Mouse (Mus musculus): ENCODE data around the gene Iba57. TPM values are rescaled to one million over a fixed set of nuclear protein-coding genes. Genes with fewer than 3 reads are reported as not detected.
"Not testable (repeated sequence)": the region's sequence is repeated elsewhere in the genome, so short reads cannot be mapped to it uniquely, and the experiment has no call there.

Gene Iba57
- polyA plus RNA-seq (2015; fragmentation: Nextera tagmentation; extraction: Ambion mirVana): 7.2 and 7.6 TPM in 2 replicates

DNA sequence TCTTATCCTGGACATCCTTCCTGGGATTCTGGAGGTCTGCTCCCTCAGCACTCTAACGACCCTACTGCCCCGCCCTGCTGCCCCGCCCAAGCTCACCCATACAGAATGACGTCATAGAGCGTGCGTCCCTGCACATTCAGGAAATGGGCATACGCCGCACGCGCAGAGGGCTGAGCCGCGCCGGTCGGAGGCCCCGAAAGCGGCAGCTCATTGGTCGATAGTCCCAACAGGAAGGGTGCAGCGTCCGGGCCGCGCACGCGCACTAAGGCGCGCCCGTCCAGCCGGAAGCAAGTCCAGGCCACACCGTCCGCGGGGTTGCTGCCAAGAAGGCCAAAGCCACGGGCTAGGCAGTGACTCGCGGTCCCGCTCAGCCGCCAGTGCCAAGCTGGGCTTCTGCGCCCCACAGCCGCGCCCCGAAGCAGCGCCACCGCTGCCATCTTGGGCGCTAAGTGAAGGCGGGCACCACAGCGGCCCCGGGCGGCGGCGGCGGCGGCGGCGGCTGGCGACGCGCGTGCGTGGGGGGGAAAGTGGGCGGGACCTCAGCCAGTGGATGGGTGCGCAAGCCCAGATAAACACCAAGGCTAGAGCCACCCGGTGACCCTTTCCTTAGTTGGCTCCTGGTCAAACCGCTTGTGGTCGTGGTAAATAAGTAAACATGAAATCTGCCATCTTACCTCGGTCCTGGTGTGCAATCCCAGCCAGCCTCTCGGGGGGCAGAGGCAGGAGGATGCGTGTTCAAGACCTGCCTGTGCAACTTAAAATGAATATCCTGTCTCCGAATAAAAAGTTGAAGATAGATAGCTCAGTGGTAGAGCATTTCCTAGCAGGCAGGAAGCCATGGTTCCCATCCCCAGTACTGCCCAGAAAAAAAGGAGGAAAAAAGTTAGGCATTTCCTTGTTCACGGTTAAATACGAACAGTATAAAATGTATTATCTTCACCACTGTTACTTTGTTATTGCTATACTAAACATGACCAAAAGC, at the start of gene Iba57:
Gene Iba57 (minus strand): TSS at position 485 of the 982 bp plus-strand sequence.
- WGBS: 3% methylated on average over 67 of the region's 68 CpGs
- Histone ChIP-seq H3K9ac (replicated peaks) (peak within 1 kb of the TSS; percentile 79), H3K27me3 (no peaks in the 10 kb centered on the region), H3K9me3 (no peaks in the 10 kb centered on the region), H3K4me1 (replicated peaks) (peaks cover 21% of the 10 kb centered on the region), H3K36me3 (peaks cover 5% of the 10 kb centered on the region), H3K27ac (peak within 1 kb of the TSS; percentile 98), H3K4me3 (replicated peaks) (peak within 1 kb of the TSS; percentile 57), H3K4me2 (replicated peaks) (peak within 1 kb of the TSS; percentile 69)
- peak; percentile 99 for ATAC-seq

DNA sequence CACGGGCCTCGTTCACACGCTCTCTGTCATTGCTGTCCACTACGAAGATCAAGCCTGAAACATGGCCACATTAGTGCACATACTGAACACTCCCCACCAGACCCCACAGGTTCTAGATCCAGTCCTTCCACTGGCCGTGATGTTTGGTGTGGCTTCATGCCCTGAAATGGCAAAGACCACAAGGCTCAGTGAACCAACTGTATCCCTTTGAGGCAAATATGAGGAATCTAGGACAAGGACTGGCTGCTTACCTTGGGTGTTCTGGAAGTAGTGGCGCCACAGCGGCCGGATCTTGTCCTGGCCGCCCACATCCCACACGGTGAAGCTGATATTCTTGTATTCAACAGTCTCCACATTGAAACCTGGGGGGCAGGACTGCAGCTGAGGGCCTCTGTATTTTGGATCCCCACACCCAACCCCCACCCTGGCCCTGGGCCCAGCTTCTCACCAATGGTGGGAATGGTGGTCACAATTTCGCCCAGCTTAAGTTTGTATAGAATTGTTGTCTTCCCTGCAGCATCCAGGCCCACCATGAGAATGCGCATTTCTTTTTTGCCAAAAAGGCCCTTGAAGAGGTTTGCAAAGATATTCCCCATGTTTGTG, 49.5 kb upstream of the Iba57 start:
- Histone ChIP-seq H3K27me3 (no peaks in the 10 kb centered on the region), H3K36me3 (peaks cover 54% of the 10 kb centered on the region), H3K27ac (no peak overlapping the region), H3K9ac (replicated peaks) (no peak overlapping the region), H3K9me3 (no peaks in the 10 kb centered on the region), H3K4me3 (replicated peaks) (no peak overlapping the region), H3K4me1 (replicated peaks) (peaks cover 18% of the 10 kb centered on the region), H3K4me2 (replicated peaks) (no peak overlapping the region)
- 93% methylated on average over 12 of the region's 12 CpGs for WGBS
- ATAC-seq: no peak

DNA sequence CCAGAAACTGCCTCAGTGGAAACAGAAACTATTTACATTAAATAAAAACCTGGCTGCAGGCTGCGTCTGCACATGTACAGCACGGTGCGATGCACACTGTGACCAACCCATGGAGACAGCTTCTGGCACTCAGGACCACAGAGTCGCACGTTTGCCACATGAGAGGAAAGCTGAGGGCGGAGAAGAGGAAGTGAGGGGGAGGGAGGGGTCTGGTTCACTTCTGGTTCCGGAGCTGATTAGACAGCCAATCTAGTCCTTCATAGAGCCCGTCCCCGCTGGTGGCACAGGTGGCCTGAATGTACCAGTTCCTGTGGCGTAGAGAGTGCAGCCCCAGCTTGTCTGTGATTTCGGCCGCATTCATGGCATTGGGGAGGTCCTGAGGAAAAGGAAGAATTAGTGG, 48.8 kb upstream of the Iba57 start:
- not testable (repeated sequence) for H3K9me3 ChIP-seq; ATAC-seq; H3K27me3 ChIP-seq; H3K4me2 ChIP-seq (replicated peaks); H3K9ac ChIP-seq (replicated peaks); H3K27ac ChIP-seq; H3K4me3 ChIP-seq (replicated peaks)
- H3K36me3 ChIP-seq: peaks cover 54% of the 10 kb centered on the region
- 82% methylated on average over 12 of the region's 12 CpGs for WGBS
- peaks cover 24% of the 10 kb centered on the region for H3K4me1 ChIP-seq (replicated peaks)

DNA sequence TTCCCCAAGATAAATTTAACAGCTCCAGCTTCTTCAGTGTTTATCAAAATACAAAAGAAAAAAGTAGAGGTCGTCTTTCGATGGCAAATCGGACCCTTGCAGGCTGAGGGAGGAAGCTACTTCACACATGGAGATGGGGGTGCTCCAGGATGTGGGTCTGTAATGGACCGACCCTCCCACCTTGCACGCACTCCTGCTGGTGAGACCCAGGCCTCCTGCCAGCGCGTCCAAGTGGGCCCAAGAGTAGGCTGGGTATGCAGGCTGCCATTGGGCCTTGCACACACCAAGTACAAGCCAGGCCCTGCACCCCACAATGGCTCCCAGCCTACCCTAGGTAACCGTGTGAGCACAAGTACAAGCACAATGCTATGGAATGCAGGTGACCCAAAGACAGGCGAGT, 48.0 kb upstream of the Iba57 start:
- H3K4me3 ChIP-seq (replicated peaks); H3K9ac ChIP-seq (replicated peaks); H3K27me3 ChIP-seq; H3K9me3 ChIP-seq; ATAC-seq; H3K4me2 ChIP-seq (replicated peaks); H3K27ac ChIP-seq: not testable (repeated sequence)
- WGBS: 93% methylated on average over 9 of the region's 9 CpGs
- Histone ChIP-seq H3K4me1 (replicated peaks) (peaks cover 24% of the 10 kb centered on the region), H3K36me3 (peaks cover 54% of the 10 kb centered on the region)

DNA sequence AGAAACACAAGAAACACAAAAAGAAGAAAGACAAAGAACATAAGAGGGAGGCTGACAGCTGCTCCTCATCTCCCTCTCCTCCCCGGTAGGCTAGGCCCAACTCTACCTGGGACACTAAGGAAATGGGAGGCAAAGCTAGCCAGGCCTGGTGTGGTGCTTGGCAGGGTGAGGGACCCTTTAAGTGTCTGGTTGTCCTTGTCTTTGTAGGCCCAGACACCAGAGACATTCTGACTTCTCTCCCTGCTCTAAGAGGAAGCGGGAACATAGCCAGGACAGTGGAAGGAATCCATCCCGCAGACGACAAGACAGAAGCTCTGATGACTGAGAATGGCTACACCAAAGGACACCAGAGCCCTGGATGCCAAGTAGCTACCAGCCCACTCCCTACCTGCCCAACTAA, 46.5 kb upstream of the Iba57 start:
- H3K9ac ChIP-seq (replicated peaks): no peak overlapping the region
- H3K4me3 ChIP-seq (replicated peaks): no peak overlapping the region
- 90% methylated on average over 4 of the region's 4 CpGs for WGBS
- H3K36me3 ChIP-seq: peaks cover 65% of the 10 kb centered on the region
- H3K27me3 ChIP-seq: no peaks in the 10 kb centered on the region
- no peaks in the 10 kb centered on the region for H3K9me3 ChIP-seq
- no peak overlapping the region for H3K27ac ChIP-seq
- ATAC-seq: no peak
- H3K4me2 ChIP-seq (replicated peaks): no peak overlapping the region
- peaks cover 24% of the 10 kb centered on the region for H3K4me1 ChIP-seq (replicated peaks)

DNA sequence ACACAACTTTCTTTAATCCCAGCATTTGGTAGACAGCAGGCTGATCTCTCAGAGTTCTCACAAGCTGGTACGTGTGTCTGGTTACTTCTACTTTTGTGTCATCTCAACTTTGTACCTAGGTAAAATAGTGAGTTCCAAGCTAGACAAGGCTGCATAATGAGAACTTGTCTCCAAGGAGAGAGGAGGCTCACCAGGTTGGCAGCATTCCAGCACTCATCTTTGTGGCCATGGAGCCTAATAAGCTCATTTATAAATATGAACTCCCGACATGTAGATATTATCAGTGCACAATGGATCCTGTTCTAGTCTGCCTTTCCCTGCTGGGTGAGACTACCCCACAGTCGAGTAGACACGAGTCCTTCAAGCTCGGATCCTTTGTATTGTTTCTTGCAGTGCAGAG, 46.0 kb upstream of the Iba57 start:
- peaks cover 65% of the 10 kb centered on the region for H3K36me3 ChIP-seq
- H3K27me3 ChIP-seq: no peaks in the 10 kb centered on the region
- peak overlapping the region; percentile 93; the same call in 1 of the 2 replicates for H3K4me3 ChIP-seq (replicated peaks)
- H3K9ac ChIP-seq (replicated peaks): no peak overlapping the region
- 62% methylated on average over 5 of the region's 5 CpGs for WGBS
- peaks cover 24% of the 10 kb centered on the region for H3K4me1 ChIP-seq (replicated peaks)
- H3K4me2 ChIP-seq (replicated peaks): peak overlapping the region; percentile 89
- 0 out of 2 replicates have a peak overlapping the region, but pooled peaks have one; percentile 89 for H3K27ac ChIP-seq
- no peaks in the 10 kb centered on the region for H3K9me3 ChIP-seq
- no peak for ATAC-seq

DNA sequence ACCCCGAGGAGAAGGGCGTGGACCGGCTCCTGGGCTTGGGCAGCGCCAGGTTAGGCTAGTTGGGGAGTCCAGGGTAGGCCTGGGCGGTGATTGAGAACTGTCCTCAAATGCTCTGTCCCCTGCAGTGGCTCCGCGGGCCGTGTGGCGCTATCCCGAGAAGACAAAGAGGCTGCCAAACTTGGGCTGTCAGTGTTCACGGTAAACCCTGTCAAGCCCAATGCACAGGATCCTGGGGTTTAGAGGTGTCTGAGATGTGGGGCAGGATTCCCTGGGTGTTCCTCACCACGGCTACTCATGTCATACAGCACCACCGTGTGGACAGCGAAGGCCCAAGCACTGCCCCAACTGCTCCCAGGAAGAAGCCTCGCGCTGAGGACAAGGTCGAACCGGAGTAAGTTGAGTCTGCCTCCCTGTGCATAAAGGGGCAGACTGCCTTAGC, 45.5 kb upstream of the Iba57 start:
- Histone ChIP-seq H3K9me3 (no peaks in the 10 kb centered on the region), H3K27me3 (no peaks in the 10 kb centered on the region), H3K4me2 (replicated peaks) (peak overlapping the region; percentile 89), H3K36me3 (peaks cover 67% of the 10 kb centered on the region), H3K27ac (peak overlapping the region; percentile 89; the same call in 1 of the 2 replicates), H3K9ac (replicated peaks) (peak overlapping the region; percentile 91), H3K4me1 (replicated peaks) (peaks cover 24% of the 10 kb centered on the region), H3K4me3 (replicated peaks) (peak overlapping the region; percentile 93)
- ATAC-seq: peak; percentile 55
- WGBS: 9% methylated on average over 18 of the region's 18 CpGs

DNA sequence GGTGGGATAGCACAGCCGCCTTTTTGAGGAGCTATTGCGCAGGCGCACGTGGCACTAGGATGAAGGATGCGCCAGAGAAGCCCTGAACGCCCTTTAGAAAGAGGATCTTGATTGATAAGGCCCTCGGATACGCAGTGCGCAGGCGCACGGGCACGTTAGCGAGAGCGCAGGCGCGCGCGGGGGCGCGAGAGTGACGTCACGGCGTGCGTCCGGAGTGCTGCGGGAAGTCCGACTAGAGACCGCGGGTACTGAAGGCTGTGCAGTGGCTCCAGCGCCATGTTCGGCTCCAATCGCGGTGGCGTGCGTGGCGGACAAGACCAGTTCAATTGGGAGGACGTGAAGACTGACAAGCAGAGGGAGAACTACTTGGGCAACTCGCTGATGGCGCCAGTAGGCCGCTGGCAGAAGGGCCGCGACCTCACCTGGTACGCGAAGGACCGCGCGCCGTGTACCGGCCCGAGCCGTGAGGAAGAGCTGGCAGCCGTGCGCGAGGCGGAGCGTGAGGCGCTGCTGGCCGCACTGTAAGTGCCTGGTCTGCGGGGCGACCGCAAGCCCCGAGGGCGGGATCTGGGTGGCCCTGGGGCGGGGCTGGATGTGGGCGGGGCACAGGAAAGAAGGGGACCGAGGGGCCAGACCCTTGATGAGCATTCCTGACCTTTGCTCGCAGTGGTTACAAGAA, 44.8 kb upstream of the Iba57 start, which contains the start of gene 2310033P09Rik:
Gene 2310033P09Rik (plus strand): TSS at position 169 of the 679 bp plus-strand sequence.
- H3K27ac ChIP-seq: peak within 1 kb of the TSS; percentile 89
- H3K4me3 ChIP-seq (replicated peaks): peak within 1 kb of the TSS; percentile 93
- no peaks in the 10 kb centered on the region for H3K9me3 ChIP-seq
- H3K4me2 ChIP-seq (replicated peaks): peak within 1 kb of the TSS; percentile 89
- peaks cover 24% of the 10 kb centered on the region for H3K4me1 ChIP-seq (replicated peaks)
- no peaks in the 10 kb centered on the region for H3K27me3 ChIP-seq
- H3K9ac ChIP-seq (replicated peaks): peak within 1 kb of the TSS; percentile 91
- peaks cover 64% of the 10 kb centered on the region for H3K36me3 ChIP-seq
- WGBS: under 1% methylated on average over 67 of the region's 67 CpGs
- peak; percentile 89 for ATAC-seq

DNA sequence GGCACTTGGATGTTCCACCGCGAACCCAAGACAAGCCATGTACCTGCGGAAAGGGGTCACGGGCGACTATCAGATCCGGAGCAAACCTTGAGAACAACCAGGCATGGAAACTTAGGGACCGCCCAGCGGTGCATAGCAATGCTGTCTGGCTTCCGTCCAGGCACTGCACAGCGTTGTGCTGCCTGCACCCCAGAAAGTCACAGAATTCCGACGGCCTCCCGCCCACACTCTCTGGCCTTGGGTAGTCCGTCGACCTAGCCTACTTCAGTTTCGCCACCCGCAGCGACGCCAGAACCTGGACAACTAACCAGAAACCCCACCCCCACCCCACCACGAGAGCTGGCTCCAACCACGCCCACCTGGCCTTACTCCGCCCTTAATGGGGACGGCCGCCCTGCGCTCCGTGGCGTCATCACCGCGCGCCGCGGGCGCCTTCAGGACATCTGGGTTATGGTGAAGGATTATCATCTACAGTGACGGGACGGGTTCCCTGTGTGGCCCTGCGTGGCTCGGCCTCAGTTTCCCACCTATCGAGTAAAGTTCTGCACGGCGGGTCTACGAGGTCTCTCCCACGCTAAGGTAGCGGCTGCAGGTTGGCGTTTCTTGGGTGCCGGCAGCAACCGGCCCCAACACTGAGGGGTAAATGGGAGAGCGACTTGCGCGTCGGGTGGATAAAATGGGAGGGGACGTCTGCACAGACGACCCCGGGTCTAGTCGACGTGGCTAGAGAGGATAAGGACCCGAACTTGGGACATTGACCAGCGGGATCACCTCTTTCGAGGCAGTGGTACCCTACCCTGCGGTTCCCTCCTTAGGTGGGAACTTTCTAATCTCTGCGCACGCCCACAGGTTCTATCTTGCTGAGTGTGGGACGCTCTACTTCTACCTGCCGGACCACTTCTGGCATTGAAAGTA, 38.8 kb upstream of the Iba57 start, which contains the start of gene Mrpl55:
Gene Mrpl55 (plus strand): TSS at position 406 of the 915 bp plus-strand sequence.
- peak within 1 kb of the TSS; percentile 45 for H3K27ac ChIP-seq
- WGBS: under 1% methylated on average over 63 of the region's 63 CpGs

DNA sequence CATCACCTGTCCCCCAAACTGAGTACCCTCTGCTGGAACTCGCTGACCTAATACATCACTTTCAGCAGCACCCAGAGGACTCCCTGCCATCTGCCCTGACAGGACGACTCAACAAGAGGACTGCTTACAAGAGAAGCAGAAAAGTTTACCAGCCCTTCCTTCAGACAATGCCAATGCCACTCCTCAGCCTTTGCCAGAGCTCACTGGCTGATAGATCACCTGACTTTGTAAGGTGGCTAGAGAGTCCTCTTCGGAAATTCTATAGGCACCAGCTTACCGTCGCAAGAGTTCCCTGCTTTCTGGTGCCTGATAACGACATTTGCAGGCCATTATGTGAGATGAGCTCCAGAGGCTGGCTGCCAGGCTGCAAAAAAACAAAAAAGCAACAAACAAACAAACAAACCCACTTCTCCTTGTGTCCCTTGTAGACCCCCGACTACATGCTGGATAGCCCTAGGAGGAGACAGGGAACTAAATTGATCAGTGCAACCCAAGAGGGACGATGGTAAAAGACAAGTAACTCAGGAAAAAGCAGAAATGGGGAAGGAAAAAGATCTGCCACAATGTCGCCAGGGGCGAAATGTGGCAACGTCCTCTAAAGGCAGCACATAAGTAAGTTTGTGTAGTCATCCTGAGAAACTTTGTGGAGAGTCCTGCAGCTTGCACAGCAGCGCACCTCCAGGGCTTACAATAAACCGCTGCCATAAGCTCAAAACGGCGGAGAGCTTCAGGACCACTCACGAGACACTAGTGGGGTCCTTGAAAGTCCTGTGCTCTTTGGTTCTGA, 37.9 kb upstream of the Iba57 start:
- H3K9me3 ChIP-seq: no peaks in the 10 kb centered on the region
- H3K27me3 ChIP-seq: 0 out of 2 replicates have a peak, but pooled peaks cover 3% of the 10 kb centered on the region
- peak; percentile 13; the same call in 1 of the 2 replicates for ATAC-seq
- peak overlapping the region; percentile 88 for H3K9ac ChIP-seq (replicated peaks)
- H3K27ac ChIP-seq: no peak overlapping the region
- peaks cover 17% of the 10 kb centered on the region for H3K4me1 ChIP-seq (replicated peaks)
- peak overlapping the region; percentile 91 for H3K4me2 ChIP-seq (replicated peaks)
- WGBS: 35% methylated on average over 16 of the region's 16 CpGs
- H3K4me3 ChIP-seq (replicated peaks): peak overlapping the region; percentile 88
- H3K36me3 ChIP-seq: peaks cover 22% of the 10 kb centered on the region

More for the DNA sequence above, 38.8 kb upstream of the Iba57 start, which contains the start of gene Mrpl55:
- H3K4me2 ChIP-seq (replicated peaks): peak within 1 kb of the TSS; percentile 91
- H3K4me1 ChIP-seq (replicated peaks): peaks cover 17% of the 10 kb centered on the region
- peak within 1 kb of the TSS; percentile 88 for H3K9ac ChIP-seq (replicated peaks)
- 0 out of 2 replicates have a peak, but pooled peaks cover 3% of the 10 kb centered on the region for H3K27me3 ChIP-seq
- H3K4me3 ChIP-seq (replicated peaks): peak within 1 kb of the TSS; percentile 88
- H3K9me3 ChIP-seq: no peaks in the 10 kb centered on the region
- peaks cover 22% of the 10 kb centered on the region for H3K36me3 ChIP-seq
- peak; percentile 92 for ATAC-seq

Data from midbrain, embryonic 13.5 days (tissue).